Comparison of ENCODE assay signal across 15 mouse cellular contexts in the genomic region with DNA sequence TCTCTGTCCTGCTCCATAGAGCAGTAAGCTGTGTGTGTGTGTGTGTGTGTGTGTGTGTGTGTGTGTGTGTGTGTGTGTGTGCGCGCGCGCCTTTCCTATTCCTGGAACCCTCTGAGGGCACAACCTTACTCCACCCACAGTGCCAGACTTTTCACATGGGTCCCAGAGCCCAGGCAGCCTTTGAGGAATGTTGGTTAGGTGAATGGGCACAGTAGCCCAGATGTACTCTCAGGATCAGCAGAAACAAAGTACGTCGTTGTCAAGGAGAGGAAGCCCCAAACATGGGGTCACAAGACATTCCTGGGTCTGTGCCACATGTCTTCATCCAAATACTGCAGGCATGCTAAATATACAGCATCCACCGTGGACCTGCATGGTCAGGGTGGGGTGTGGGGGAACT. TPM values are rescaled to one million over a fixed set of nuclear protein-coding genes. Genes with fewer than 3 reads are reported as not detected.
DNase-seq lines count a peak whose midpoint lies in the region; ATAC-seq and TF ChIP-seq lines count a peak whose summit lies in the region.
"Had no signal": no experiment of that assay in that cellular context is flagged by ENCODE, and none has a peak within 500 bp of the region (broad histone marks: within the 10 kb centered on the region; RNA-seq: fewer than 3 reads in every experiment).

No protein-coding gene starts in this region.

- TF ChIP-seq CTCF in hindbrain, postnatal 0 days (IDR thresholded peaks at IDR 0.05; ENCODE audit: low read depth), result no peak

- no peak overlapping the region for H3K4me2 ChIP-seq in forebrain, embryonic 15.5 days (replicated peaks)
- H3K4me2 ChIP-seq in forebrain, embryonic 13.5 days, result no peak overlapping the region
- H3K4me2 ChIP-seq in hindbrain, postnatal 0 days (ENCODE audit: low read depth, low read length), result no peak overlapping the region
- no peak overlapping the region for H3K4me2 ChIP-seq in hindbrain, embryonic 16.5 days (ENCODE audit: low read length)
- H3K4me2 ChIP-seq in midbrain, embryonic 11.5 days, result no peak overlapping the region
- H3K4me2 ChIP-seq in midbrain, embryonic 16.5 days (ENCODE audit: low read length), result no peak overlapping the region
- H3K4me2 ChIP-seq: forebrain, embryonic 12.5 days; midbrain, embryonic 12.5 days; neural tube, embryonic 13.5 days had no signal

- H3K36me3 ChIP-seq in forebrain, embryonic 15.5 days, result no peaks in the 10 kb centered on the region
- no peaks in the 10 kb centered on the region for H3K36me3 ChIP-seq in forebrain, embryonic 13.5 days (ENCODE audit: poor library complexity, severe bottlenecking)
- no peaks in the 10 kb centered on the region for H3K36me3 ChIP-seq in hindbrain, postnatal 0 days (ENCODE audit: insufficient read depth, low read length)
- H3K36me3 ChIP-seq in hindbrain, embryonic 16.5 days (ENCODE audit: control insufficient read depth, insufficient read depth, low read length), result no peaks in the 10 kb centered on the region
- no peaks in the 10 kb centered on the region for H3K36me3 ChIP-seq in midbrain, embryonic 11.5 days (ENCODE audit: control insufficient read depth, insufficient read depth, low read length)
- no peaks in the 10 kb centered on the region for H3K36me3 ChIP-seq in midbrain, embryonic 16.5 days (ENCODE audit: control insufficient read depth, insufficient read depth, low read length)
- H3K36me3 ChIP-seq: forebrain, embryonic 12.5 days; limb, embryonic 12.5 days; midbrain, embryonic 12.5 days; neural tube, embryonic 13.5 days had no signal

- ATAC-seq in forebrain, embryonic 15.5 days (replicated peaks), result 0 out of 2 replicates have a peak, but pooled peaks have one; percentile 2
- ATAC-seq in forebrain, embryonic 13.5 days, result no peak
- ATAC-seq in hindbrain, postnatal 0 days, result 0 out of 2 replicates have a peak, but pooled peaks have one; percentile 25
- no peak for ATAC-seq in hindbrain, embryonic 16.5 days
- ATAC-seq in midbrain, embryonic 11.5 days (ENCODE audit: low FRiP score), result peak; percentile 16; the same call in 1 of the 2 replicates
- no peak for ATAC-seq in midbrain, embryonic 16.5 days

- H3K27me3 ChIP-seq in forebrain, embryonic 15.5 days, result no peaks in the 10 kb centered on the region
- H3K27me3 ChIP-seq in forebrain, embryonic 13.5 days, result no peaks in the 10 kb centered on the region
- H3K27me3 ChIP-seq in hindbrain, postnatal 0 days (ENCODE audit: insufficient read depth, low read length), result no peaks in the 10 kb centered on the region
- H3K27me3 ChIP-seq in hindbrain, embryonic 16.5 days (replicated peaks; ENCODE audit: control insufficient read depth, insufficient read depth, low read length), result no peaks in the 10 kb centered on the region
- H3K27me3 ChIP-seq in midbrain, embryonic 11.5 days (ENCODE audit: control insufficient read depth, insufficient read depth, low read length), result no peaks in the 10 kb centered on the region
- H3K27me3 ChIP-seq in midbrain, embryonic 16.5 days (ENCODE audit: control insufficient read depth, insufficient read depth, low read depth, low read length), result no peaks in the 10 kb centered on the region
- H3K27me3 ChIP-seq: forebrain, embryonic 12.5 days; limb, embryonic 12.5 days; neural tube, embryonic 13.5 days had no signal

- no peak overlapping the region for H3K9ac ChIP-seq in forebrain, embryonic 15.5 days (replicated peaks)
- H3K9ac ChIP-seq in forebrain, embryonic 13.5 days, result no peak overlapping the region
- no peak overlapping the region for H3K9ac ChIP-seq in hindbrain, postnatal 0 days (replicated peaks; ENCODE audit: low read length)
- H3K9ac ChIP-seq in hindbrain, embryonic 16.5 days (ENCODE audit: low read depth, low read length), result no peak overlapping the region; the same call in 1 of the 2 replicates
- H3K9ac ChIP-seq in midbrain, embryonic 11.5 days (ENCODE audit: low read length), result no peak overlapping the region
- H3K9ac ChIP-seq in midbrain, embryonic 16.5 days (ENCODE audit: low read depth, low read length), result no peak overlapping the region
- H3K9ac ChIP-seq: forebrain, embryonic 12.5 days; limb, embryonic 12.5 days; liver, postnatal 0 days; midbrain, embryonic 12.5 days; neural tube, embryonic 13.5 days had no signal

- H3K9me3 ChIP-seq in forebrain, embryonic 15.5 days, result no peaks in the 10 kb centered on the region
- H3K9me3 ChIP-seq in forebrain, embryonic 13.5 days (replicated peaks), result no peaks in the 10 kb centered on the region
- no peaks in the 10 kb centered on the region for H3K9me3 ChIP-seq in hindbrain, postnatal 0 days (ENCODE audit: low read length)
- no peaks in the 10 kb centered on the region for H3K9me3 ChIP-seq in hindbrain, embryonic 16.5 days (ENCODE audit: control insufficient read depth, low read length)
- H3K9me3 ChIP-seq in midbrain, embryonic 11.5 days (ENCODE audit: control insufficient read depth, low read length), result no peaks in the 10 kb centered on the region
- no peaks in the 10 kb centered on the region for H3K9me3 ChIP-seq in midbrain, embryonic 16.5 days (replicated peaks; ENCODE audit: control insufficient read depth, low read length, poor library complexity, severe bottlenecking)
- H3K9me3 ChIP-seq: forebrain, embryonic 12.5 days; limb, embryonic 12.5 days; midbrain, embryonic 12.5 days; neural tube, embryonic 13.5 days had no signal

- H3K27ac ChIP-seq in forebrain, embryonic 15.5 days (replicated peaks), result no peak overlapping the region
- no peak overlapping the region for H3K27ac ChIP-seq in forebrain, embryonic 13.5 days
- no peak overlapping the region for H3K27ac ChIP-seq in hindbrain, postnatal 0 days
- H3K27ac ChIP-seq in hindbrain, embryonic 16.5 days (ENCODE audit: low read depth, low read length), result no peak overlapping the region
- H3K27ac ChIP-seq in midbrain, embryonic 11.5 days (ENCODE audit: low read depth, low read length), result no peak overlapping the region
- H3K27ac ChIP-seq in midbrain, embryonic 16.5 days (ENCODE audit: low read length), result no peak overlapping the region
- H3K27ac ChIP-seq: forebrain, embryonic 12.5 days; heart, adult 2 months; left cerebral cortex, adult 2 months; midbrain, embryonic 12.5 days had no signal

- no peak overlapping the region for H3K4me3 ChIP-seq in forebrain, embryonic 15.5 days
- no peak overlapping the region for H3K4me3 ChIP-seq in forebrain, embryonic 13.5 days
- H3K4me3 ChIP-seq in hindbrain, postnatal 0 days (ENCODE audit: low read length), result no peak overlapping the region
- no peak overlapping the region for H3K4me3 ChIP-seq in hindbrain, embryonic 16.5 days (ENCODE audit: low read length)
- no peak overlapping the region for H3K4me3 ChIP-seq in midbrain, embryonic 11.5 days (ENCODE audit: low read depth, low read length)
- H3K4me3 ChIP-seq in midbrain, embryonic 16.5 days (ENCODE audit: low read depth, low read length), result no peak overlapping the region
- H3K4me3 ChIP-seq: forebrain, embryonic 12.5 days; heart, adult 2 months; layer of hippocampus, adult 2 months; left cerebral cortex, adult 2 months; limb, embryonic 12.5 days; midbrain, embryonic 12.5 days; neural tube, embryonic 13.5 days had no signal

- no peak for DNase-seq in hindbrain, postnatal 0 days (ENCODE audit: low spot score)
- DNase-seq in midbrain, embryonic 11.5 days (ENCODE audit: low spot score, missing footprints), result peak; percentile 65
- no peak for DNase-seq in gastrocnemius, postnatal 25 days

- no peaks in the 10 kb centered on the region for H3K4me1 ChIP-seq in forebrain, embryonic 15.5 days
- peaks cover under 1% of the 10 kb centered on the region; the same call in 1 of the 2 replicates for H3K4me1 ChIP-seq in forebrain, embryonic 13.5 days
- H3K4me1 ChIP-seq in hindbrain, postnatal 0 days (ENCODE audit: insufficient read depth, low read length), result no peaks in the 10 kb centered on the region
- H3K4me1 ChIP-seq in hindbrain, embryonic 16.5 days (ENCODE audit: control insufficient read depth, insufficient read depth, low read depth, low read length), result no peaks in the 10 kb centered on the region
- H3K4me1 ChIP-seq in midbrain, embryonic 11.5 days (ENCODE audit: control insufficient read depth, insufficient read depth, low read length), result no peaks in the 10 kb centered on the region
- H3K4me1 ChIP-seq in midbrain, embryonic 16.5 days (ENCODE audit: control insufficient read depth, insufficient read depth, low read length), result no peaks in the 10 kb centered on the region
- H3K4me1 ChIP-seq: neural tube, embryonic 13.5 days had no signal

- WGBS in forebrain, embryonic 15.5 days, result 90% methylated on average over 7 of the region's 7 CpGs
- WGBS in forebrain, embryonic 13.5 days, result 93% methylated on average over 7 of the region's 7 CpGs
- WGBS in hindbrain, postnatal 0 days, result 79% methylated on average over 7 of the region's 7 CpGs
- WGBS in hindbrain, embryonic 16.5 days, result 93% methylated on average over 7 of the region's 7 CpGs
- WGBS in midbrain, embryonic 11.5 days, result 95% methylated on average over 7 of the region's 7 CpGs
- 93% methylated on average over 7 of the region's 7 CpGs for WGBS in midbrain, embryonic 16.5 days

RNA-seq across cellular contexts. Expression of a gene that starts 19.4 kb away (rescaled TPM):
- 40.2 and 45.5 TPM in 2 replicates for polyA plus RNA-seq in forebrain, embryonic 15.5 days (2015; fragmentation: Nextera tagmentation; extraction: Ambion mirVana)
- polyA plus RNA-seq in forebrain, embryonic 13.5 days (2015; fragmentation: Nextera tagmentation; extraction: Ambion mirVana), result 72.7 and 85.0 TPM in 2 replicates
- 4.5 and 7.5 TPM in 2 replicates for total RNA-seq in hindbrain, postnatal 0 days (2014; rRNA removed)
- 14.7 and 15.5 TPM in 2 replicates for polyA plus RNA-seq in hindbrain, postnatal 0 days (2015; fragmentation: Nextera tagmentation; extraction: Ambion mirVana)
- 13.7 and 18.6 TPM in 2 replicates for polyA plus RNA-seq in hindbrain, embryonic 16.5 days (2015; fragmentation: Nextera tagmentation; extraction: Ambion mirVana)
- 110 and 120 TPM in 2 replicates for polyA plus RNA-seq in midbrain, embryonic 11.5 days (2014; fragmentation: Nextera tagmentation; extraction: Ambion mirVana)
- 10.1 and 12.9 TPM in 2 replicates for polyA plus RNA-seq in midbrain, embryonic 16.5 days (2015; fragmentation: Nextera tagmentation; extraction: Ambion mirVana)
- total RNA-seq in gastrocnemius, postnatal 25 days (2021), result 1 to 10 TPM in 1 of 2 experiments, under 1 TPM in 1; 0.51 to 1.5 TPM

RNA-seq across cellular contexts. Expression of a gene that starts 51.6 kb away (rescaled TPM):
- 859 and 881 TPM in 2 replicates for polyA plus RNA-seq in forebrain, embryonic 15.5 days (2015; fragmentation: Nextera tagmentation; extraction: Ambion mirVana)
- 981 and 1,035 TPM in 2 replicates for polyA plus RNA-seq in forebrain, embryonic 13.5 days (2015; fragmentation: Nextera tagmentation; extraction: Ambion mirVana)
- total RNA-seq in hindbrain, postnatal 0 days (2014; rRNA removed), result 2,832 and 4,239 TPM in 2 replicates
- 1,070 and 1,080 TPM in 2 replicates for polyA plus RNA-seq in hindbrain, postnatal 0 days (2015; fragmentation: Nextera tagmentation; extraction: Ambion mirVana)
- 902 and 928 TPM in 2 replicates for polyA plus RNA-seq in hindbrain, embryonic 16.5 days (2015; fragmentation: Nextera tagmentation; extraction: Ambion mirVana)
- 980 and 1,048 TPM in 2 replicates for polyA plus RNA-seq in midbrain, embryonic 11.5 days (2014; fragmentation: Nextera tagmentation; extraction: Ambion mirVana)
- polyA plus RNA-seq in midbrain, embryonic 16.5 days (2015; fragmentation: Nextera tagmentation; extraction: Ambion mirVana), result 818 and 819 TPM in 2 replicates
- 1,000 to 10,000 TPM; 1,165 to 1,257 TPM for total RNA-seq in gastrocnemius, postnatal 25 days (2021)

Comparison
In these comparisons a context has a peak if more than half of its experiments do, and no peak if none do; other contexts are left out.
1. ATAC-seq: peak in forebrain, embryonic 15.5 days (single experiment), hindbrain, postnatal 0 days (single experiment) and midbrain, embryonic 11.5 days (single experiment); none in forebrain, embryonic 13.5 days (single experiment), hindbrain, embryonic 16.5 days (single experiment) and midbrain, embryonic 16.5 days (single experiment).